ENCODE assay signal across 9 mouse cellular contexts in genomic region chr16:45095561-45096482, GRCm38 (mm10). TPM values are rescaled to one million over a fixed set of nuclear protein-coding genes. Genes with fewer than 3 reads are reported as not detected.
DNase-seq lines count a peak whose midpoint lies in the region; ATAC-seq and TF ChIP-seq lines count a peak whose summit lies in the region.
"Had no signal": no experiment of that assay in that cellular context is flagged by ENCODE, and none has a peak within 500 bp of the region (broad histone marks: within the 10 kb centered on the region; RNA-seq: fewer than 3 reads in every experiment).

No protein-coding gene starts in this region.

- WGBS in liver, embryonic 15.5 days (ENCODE audit: insufficient replicate concordance) = 55% methylated on average over 26 of the region's 26 CpGs

- no peak for TF ChIP-seq CTCF in cortical plate, adult 2 months (IDR thresholded peaks at IDR 0.05; ENCODE audit: extremely low read depth, insufficient read depth, low read length)

- peak; percentile 86 for ATAC-seq in granulocyte monocyte progenitor cell, adult 5-6 weeks (replicated peaks; ENCODE audit: poor library complexity, severe bottlenecking)
- no peak for ATAC-seq in liver, embryonic 15.5 days (ENCODE audit: insufficient read depth)
- no peak for ATAC-seq in inflammation-experienced regulatory T-cells, adult 6 months

- peak overlapping the region; percentile 14 for H3K4me3 ChIP-seq in cortical plate, adult 2 months (ENCODE audit: insufficient read depth, low read length)
- H3K4me3 ChIP-seq in liver, embryonic 15.5 days (replicated peaks) = no peak overlapping the region

- peak; percentile 19 for DNase-seq in kidney, postnatal 10 days
- no peak for DNase-seq in kidney, postnatal 14 days
- DNase-seq in ovary, postnatal 10 days (ENCODE audit: low spot score) = no peak
- no peak for DNase-seq in frontal cortex, postnatal 14 days (ENCODE audit: low spot score in 2 of 2)

- H3K27ac ChIP-seq in cortical plate, adult 2 months (ENCODE audit: insufficient read depth, low read length) = no peak overlapping the region
- H3K27ac ChIP-seq in liver, embryonic 15.5 days (replicated peaks) = no peak overlapping the region
- H3K27ac ChIP-seq: embryonic facial prominence, embryonic 12.5 days had no signal

- no peaks in the 10 kb centered on the region for H3K36me3 ChIP-seq in liver, embryonic 15.5 days (replicated peaks)
- H3K36me3 ChIP-seq: embryonic facial prominence, embryonic 12.5 days had no signal

- peak overlapping the region; percentile 37 for H3K4me2 ChIP-seq in liver, embryonic 15.5 days

- H3K4me1 ChIP-seq in cortical plate, adult 2 months (ENCODE audit: control insufficient read depth, insufficient read depth, low read length) = 0 out of 2 replicates have a peak, but pooled peaks cover 2% of the 10 kb centered on the region
- no peaks in the 10 kb centered on the region for H3K4me1 ChIP-seq in liver, embryonic 15.5 days (replicated peaks)

- TF ChIP-seq POLR2A in cortical plate, adult 2 months (IDR thresholded peaks at IDR 0.05; ENCODE audit: extremely low read depth, insufficient read depth, low read length) = no peak

- no peaks in the 10 kb centered on the region for H3K27me3 ChIP-seq in liver, embryonic 15.5 days
- H3K27me3 ChIP-seq: embryonic facial prominence, embryonic 12.5 days had no signal

- no peaks in the 10 kb centered on the region for H3K9me3 ChIP-seq in liver, embryonic 15.5 days (replicated peaks)
- H3K9me3 ChIP-seq: embryonic facial prominence, embryonic 12.5 days had no signal

- H3K9ac ChIP-seq in liver, embryonic 15.5 days = no peak overlapping the region

RNA-seq across cellular contexts. Expression of gene Ccdc80, which starts 2.6 kb away (rescaled TPM):
- polyA plus RNA-seq in cortical plate, adult 2 months (2012; rRNA removed) = 7.9 and 8.3 TPM in 2 replicates
- 0.43 TPM in 1 of 2 replicates, not detected in the other for total RNA-seq in granulocyte monocyte progenitor cell, adult 5-6 weeks (2014; fragmentation: Nextera tagmentation)
- 0.41 TPM in 1 of 2 replicates, not detected in the other for total RNA-seq in granulocyte monocyte progenitor cell, adult 5-6 weeks (2017)
- 9.7 TPM in 2 replicates for polyA plus RNA-seq in liver, embryonic 15.5 days (2015; fragmentation: Nextera tagmentation; extraction: Ambion mirVana)
- 1 to 10 TPM; 1.1 to 2.0 (median 1.9) TPM for polyA plus RNA-seq in inflammation-experienced regulatory T-cells, adult 6 months (2017; shearing (Covaris generic))
